Mouse (Mus musculus): ENCODE measurements around the gene Tomm22.
"Not testable (repeated sequence)": the region's sequence is repeated elsewhere in the genome, so short reads cannot be mapped to it uniquely, and the experiment has no call there.

The Tomm22 gene

GRCm38 (mm10) chr15:79670249-79670971 lies at the start of gene Tomm22:
Gene Tomm22, plus strand, starts transcription at chr15:79670861.
- DNase-seq (ENCODE audit: low read depth, low spot score), result peak; percentile 93

DNA sequence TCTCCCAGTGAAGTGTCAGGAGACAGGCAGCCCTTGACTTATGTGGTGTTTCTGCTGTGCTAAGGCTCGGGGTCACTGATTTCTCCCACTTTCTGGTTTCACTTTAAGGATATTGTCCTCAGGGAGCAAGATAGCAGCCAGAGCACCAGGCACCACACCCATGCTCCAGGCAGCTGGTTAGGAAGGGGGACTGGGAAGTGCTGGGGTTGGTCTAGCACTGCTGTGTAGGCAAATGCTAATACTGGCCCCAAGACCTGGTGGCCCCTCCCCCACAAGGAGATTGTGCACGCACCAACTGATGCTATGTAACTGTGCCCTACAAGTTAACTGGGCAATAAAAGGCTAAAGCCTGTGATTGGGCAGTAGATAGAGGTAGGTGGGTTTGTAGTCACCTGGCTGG lies 40.2 kb upstream of the Tomm22 start:
- peak; percentile 63 for DNase-seq (ENCODE audit: low read depth, low spot score)

GRCm38 (mm10) chr15:79641135-79641817 lies 29.4 kb upstream of the Tomm22 start:
- no peak for DNase-seq (ENCODE audit: low read depth, low spot score)

- DNase-seq (ENCODE audit: low read depth, low spot score), result no peak
These were observed 25.2 kb upstream of the Tomm22 start for GRCm38 (mm10) chr15:79645483-79645882.

DNA sequence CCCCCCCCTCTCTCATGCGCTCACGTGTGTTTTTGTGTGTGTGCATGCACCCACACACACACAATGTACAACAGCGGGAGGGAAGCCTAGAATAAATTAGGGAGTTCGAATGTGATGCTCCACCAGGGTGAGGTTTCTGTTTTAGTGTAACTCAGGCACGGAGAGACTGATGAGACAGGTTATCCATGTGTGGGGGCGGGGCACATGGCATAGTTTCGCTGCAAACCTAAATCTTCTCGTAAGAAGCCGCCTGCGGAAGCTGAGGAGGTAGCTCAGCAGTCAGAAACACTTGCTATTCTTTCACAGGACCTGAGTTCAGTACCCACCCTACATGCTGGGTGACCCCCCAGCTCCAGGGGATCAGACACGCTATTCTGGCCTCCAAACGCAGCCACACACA lies 22.5 kb upstream of the Tomm22 start:
- no peak for DNase-seq (ENCODE audit: low read depth, low spot score)

- DNase-seq (ENCODE audit: low read depth, low spot score), result peak; percentile 83
These were observed 20.1 kb upstream of the Tomm22 start for GRCm38 (mm10) chr15:79650569-79650968.

- peak; percentile 82 for DNase-seq (ENCODE audit: low read depth, low spot score)
These were observed 19.2 kb upstream of the Tomm22 start for GRCm38 (mm10) chr15:79651481-79651880.

DNA sequence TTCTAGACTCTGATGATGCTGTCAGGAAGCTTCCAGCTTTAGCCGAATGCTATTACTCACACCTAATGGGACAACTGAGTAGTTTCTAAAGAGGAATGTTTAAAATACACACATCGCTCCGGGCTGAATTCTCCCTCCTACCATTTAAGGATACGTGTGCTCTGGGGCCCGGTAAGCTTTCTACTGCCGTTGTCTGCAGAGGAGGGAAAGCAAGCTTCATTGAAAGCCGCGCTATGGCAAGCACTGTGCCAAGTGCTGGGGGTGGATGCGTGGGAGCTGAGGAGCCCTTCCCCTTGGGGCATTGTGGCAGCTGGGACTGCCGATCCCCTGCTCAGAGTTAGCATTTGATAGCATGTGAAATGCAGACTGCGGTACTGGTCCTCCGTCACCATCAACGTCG lies 14.2 kb upstream of the Tomm22 start:
- no peak for DNase-seq (ENCODE audit: low read depth, low spot score)

DNA sequence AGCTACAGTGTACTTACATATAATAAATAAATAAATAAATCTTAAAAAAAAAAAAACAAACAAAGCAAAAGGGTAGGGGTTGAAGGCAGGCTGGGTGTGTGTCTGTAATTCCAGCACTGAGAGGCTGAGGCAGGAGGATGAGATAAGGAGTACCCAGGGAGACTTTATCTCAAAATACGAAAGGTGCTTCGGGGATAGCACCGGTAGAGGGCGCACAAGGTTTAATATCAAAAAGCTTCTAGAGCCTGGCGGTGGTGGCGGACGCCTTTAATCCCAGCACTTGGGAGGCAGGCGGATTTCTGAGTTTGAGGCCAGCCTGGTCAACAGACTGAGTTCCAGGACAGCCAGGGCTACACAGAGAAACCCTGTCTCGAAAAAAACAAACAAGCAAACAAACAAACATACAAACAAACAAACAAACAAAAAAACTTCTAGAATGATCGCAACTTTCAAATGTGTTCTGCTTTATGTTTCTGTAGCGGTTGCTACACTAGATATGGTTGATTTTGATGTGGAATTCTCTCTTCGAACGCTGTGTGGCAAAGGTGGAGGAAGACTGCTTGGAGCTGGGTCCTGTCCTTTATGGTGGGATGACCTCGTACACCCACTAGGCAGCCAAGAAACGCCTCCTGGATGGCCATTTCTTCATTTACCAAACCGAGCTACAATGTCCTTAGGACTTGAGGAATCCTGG lies 12.7 kb upstream of the Tomm22 start:
- DNase-seq (ENCODE audit: low read depth, low spot score), result peak; percentile 93

DNA sequence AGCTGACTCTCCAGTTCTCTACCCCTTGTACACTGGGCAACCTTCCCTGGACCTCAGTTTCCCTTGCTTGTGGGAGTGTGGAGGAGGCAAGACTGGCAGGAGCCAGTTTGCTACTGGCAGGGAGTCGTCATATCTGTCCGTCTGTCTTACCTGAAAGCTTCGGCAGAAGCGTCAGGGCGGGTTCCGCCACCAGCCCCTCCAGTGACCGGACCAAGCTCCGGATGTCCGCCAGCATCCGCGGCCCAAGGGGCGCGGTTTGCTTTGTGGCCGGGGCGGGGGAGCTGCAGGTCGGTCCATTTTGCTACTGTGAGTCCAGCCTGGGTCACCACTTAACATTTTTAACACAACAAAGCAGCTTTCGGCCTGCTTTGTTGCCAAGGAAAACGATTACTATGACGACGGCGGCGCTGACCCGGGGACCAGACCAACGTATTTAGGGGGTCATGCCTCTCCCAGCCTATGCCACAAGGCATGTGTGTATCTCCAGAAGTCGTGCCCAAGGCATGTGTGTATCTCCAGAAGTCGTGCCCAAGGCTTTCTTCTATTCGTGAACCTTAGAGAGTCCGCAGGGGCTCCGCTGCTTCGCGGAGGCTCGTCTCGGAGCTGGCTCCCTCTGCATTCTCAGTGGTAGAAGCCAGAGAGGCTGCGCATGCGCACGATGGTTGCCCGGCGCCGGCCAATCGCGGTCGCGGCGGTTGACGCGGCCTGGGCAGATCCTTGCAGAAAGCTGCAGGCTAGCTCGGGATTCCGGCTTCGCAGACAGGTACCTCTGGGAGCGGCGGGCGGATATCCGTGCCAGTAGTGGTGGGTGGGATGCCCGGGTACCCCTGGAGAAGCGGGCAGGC lies 11.9 kb upstream of the Tomm22 start, which contains the start of the genes Fam227a and Cby1:
Gene Fam227a, minus strand, starts transcription at position 426 of the 845 bp plus-strand sequence.
Gene Cby1, plus strand, starts transcription at position 669 of the 845 bp plus-strand sequence.
- peak; percentile 97 for DNase-seq (ENCODE audit: low read depth, low spot score)

- peak; percentile 88 for DNase-seq (ENCODE audit: low read depth, low spot score)
These were observed 8.8 kb upstream of the Tomm22 start for GRCm38 (mm10) chr15:79661852-79662251.

- DNase-seq (ENCODE audit: low read depth, low spot score), result no peak
These were observed 6.0 kb upstream of the Tomm22 start for GRCm38 (mm10) chr15:79664666-79665065.

- peak; percentile 51 for DNase-seq (ENCODE audit: low read depth, low spot score)
These were observed 1.5 kb upstream of the Tomm22 start for GRCm38 (mm10) chr15:79669195-79669594.

- DNase-seq (ENCODE audit: low read depth, low spot score), result no peak
These were observed 275 bp downstream of the Tomm22 start for GRCm38 (mm10) chr15:79670972-79671299.

GRCm38 (mm10) chr15:79671828-79672348 lies 1.2 kb downstream of the Tomm22 start:
- DNase-seq (ENCODE audit: low read depth, low spot score), result not testable (repeated sequence)

- no peak for DNase-seq (ENCODE audit: low read depth, low spot score)
These were observed 7.3 kb downstream of the Tomm22 start for GRCm38 (mm10) chr15:79677936-79678335.

GRCm38 (mm10) chr15:79681973-79682372 lies 11.3 kb downstream of the Tomm22 start:
- DNase-seq (ENCODE audit: low read depth, low spot score), result peak; percentile 79

DNA sequence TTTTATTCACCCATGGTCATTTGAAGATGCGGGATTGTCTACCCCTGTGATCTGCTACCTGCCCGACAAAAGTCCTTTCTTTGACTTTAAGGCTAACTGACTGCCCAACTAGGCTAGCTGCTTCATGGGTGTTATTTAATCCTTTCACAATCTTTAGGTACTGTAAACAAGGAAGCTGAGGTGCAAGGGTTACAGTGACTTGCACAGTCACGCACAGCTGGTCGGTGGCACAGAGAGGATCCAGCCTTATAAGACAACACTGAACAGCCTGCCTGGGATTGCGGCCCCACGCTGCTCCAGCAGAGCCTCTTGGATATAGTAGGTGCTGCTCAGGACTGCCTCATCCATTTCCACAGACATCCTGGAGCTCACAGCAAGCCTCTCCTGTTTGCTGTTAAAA lies 12.5 kb downstream of the Tomm22 start:
- no peak for DNase-seq (ENCODE audit: low read depth, low spot score)

- no peak for DNase-seq (ENCODE audit: low read depth, low spot score)
These were observed 13.2 kb downstream of the Tomm22 start for GRCm38 (mm10) chr15:79683707-79684465.

GRCm38 (mm10) chr15:79684616-79685015 lies 14.0 kb downstream of the Tomm22 start:
- DNase-seq (ENCODE audit: low read depth, low spot score), result no peak
